Mouse (Mus musculus) midbrain, postnatal 0 days (tissue): ENCODE results near the gene Eno1. TPM values are rescaled to one million over a fixed set of nuclear protein-coding genes. Genes with fewer than 3 reads are reported as not detected.

ENCODE experiments used
- ATAC-seq: fragments of 200-750 bp; cut with Nextera tagmentation; 2 replicates; pipeline ENCODE4 v1.8.0; 2017; ENCODE audit warnings: moderate number of reproducible peaks, mild to moderate bottlenecking, moderate TSS enrichment, moderate library complexity; ENCODE audit not compliant: low FRiP score
- DNase-seq: peaks from one replicate; pipeline ENCODE4 v3.0.0-alpha.2; 2015; ENCODE audit warnings: low spot score
- H3K27ac ChIP-seq: fragments of 300-500 bp; sonication (generic); 2 replicates; pipeline ENCODE4 v1.5.1; 2014; ENCODE audit warnings: low read depth, mild to moderate bottlenecking, low read length, mixed read lengths
- H3K27me3 ChIP-seq: fragments of 300-500 bp; sonication (generic); 2 replicates; pipeline ENCODE4 v1.6.1; 2014; ENCODE audit warnings: low read length, control low read depth, mixed read lengths; ENCODE audit not compliant: insufficient read depth
- H3K36me3 ChIP-seq: fragments of 300-500 bp; sonication (generic); 2 replicates; pipeline ENCODE4 v1.6.1; 2014; ENCODE audit warnings: low read length, control low read depth, mixed read lengths; ENCODE audit not compliant: insufficient read depth
- H3K4me1 ChIP-seq: fragments of 300-500 bp; sonication (generic); 2 replicates; pipeline ENCODE4 v1.6.1; 2014; ENCODE audit warnings: mild to moderate bottlenecking, control low read depth, antibody characterized with exemption, low read length, mixed read lengths; ENCODE audit not compliant: insufficient read depth
- H3K4me2 ChIP-seq: fragments of 300-500 bp; sonication (generic); 2 replicates; pipeline ENCODE4 v1.6.1; 2014; ENCODE audit warnings: low read depth, mild to moderate bottlenecking, low read length, mixed read lengths; ENCODE audit not compliant: poor library complexity, severe bottlenecking
- H3K4me3 ChIP-seq: fragments of 300-500 bp; sonication (generic); 2 replicates; pipeline ENCODE4 v1.5.1; 2014; ENCODE audit warnings: low read depth, mild to moderate bottlenecking, low read length, moderate library complexity
- H3K9ac ChIP-seq: fragments of 300-500 bp; sonication (generic); replicated peaks from 2 replicates; pipeline ENCODE4 v1.6.1; 2014; ENCODE audit warnings: mild to moderate bottlenecking, low read length, moderate library complexity, mixed read lengths; ENCODE audit not compliant: poor library complexity, severe bottlenecking
- H3K9me3 ChIP-seq: fragments of 300-500 bp; sonication (generic); 2 replicates; pipeline ENCODE4 v1.6.1; 2016; ENCODE audit warnings: low read length, control low read depth
- CTCF ChIP-seq: IDR thresholded peaks from 2 replicates; pipeline ENCODE4 v1.5.1; 2016; ENCODE audit warnings: antibody characterized with exemption, mild to moderate bottlenecking
- WGBS: fragments of 180-500 bp; shearing (Covaris S2); extraction: QIAGEN DNeasy Blood & Tissue Kit; methylation state at CpG from one replicate; pipeline ENCODE4 v1.1.7; 2014; 5-methylcytosine and 5-hydroxymethylcytosine counted together
- polyA plus RNA-seq: library from polyadenylated mRNA; unstranded; fragments of >200 nt; fragmentation: Nextera tagmentation; extraction: Ambion mirVana; gene quantifications from 2 replicates; pipeline ENCODE4 v1.2.1, GENCODE M21; 2015
- total RNA-seq: library from RNA; depleted of rRNA; stranded (reverse); fragments of >200 nt; gene quantifications from 2 replicates; pipeline ENCODE4 v1.2.3, GENCODE M21; 2014

The Eno1 gene
- total and polyA plus RNA-seq, 2 experiments from 2014 or later, result 440 to 1,069 TPM

- DNase-seq (no peak), ATAC-seq (no peak)
- WGBS, result 36% methylated on average over 10 of the region's 15 CpGs
- Histone ChIP-seq H3K9ac (no peak overlapping the region), H3K4me3 (no peak overlapping the region), H3K36me3 (no peaks in the 10 kb centered on the region), H3K4me1 (peaks cover 4% of the 10 kb centered on the region; the same call in 1 of the 2 replicates), H3K27me3 (no peaks in the 10 kb centered on the region), H3K27ac (no peak overlapping the region), H3K4me2 (no peak overlapping the region), H3K9me3 (no peaks in the 10 kb centered on the region)
- no peak for TF ChIP-seq CTCF
Measured at GRCm38 (mm10) chr4:150229747-150230390, 6.7 kb upstream of the Eno1 start.

DNA sequence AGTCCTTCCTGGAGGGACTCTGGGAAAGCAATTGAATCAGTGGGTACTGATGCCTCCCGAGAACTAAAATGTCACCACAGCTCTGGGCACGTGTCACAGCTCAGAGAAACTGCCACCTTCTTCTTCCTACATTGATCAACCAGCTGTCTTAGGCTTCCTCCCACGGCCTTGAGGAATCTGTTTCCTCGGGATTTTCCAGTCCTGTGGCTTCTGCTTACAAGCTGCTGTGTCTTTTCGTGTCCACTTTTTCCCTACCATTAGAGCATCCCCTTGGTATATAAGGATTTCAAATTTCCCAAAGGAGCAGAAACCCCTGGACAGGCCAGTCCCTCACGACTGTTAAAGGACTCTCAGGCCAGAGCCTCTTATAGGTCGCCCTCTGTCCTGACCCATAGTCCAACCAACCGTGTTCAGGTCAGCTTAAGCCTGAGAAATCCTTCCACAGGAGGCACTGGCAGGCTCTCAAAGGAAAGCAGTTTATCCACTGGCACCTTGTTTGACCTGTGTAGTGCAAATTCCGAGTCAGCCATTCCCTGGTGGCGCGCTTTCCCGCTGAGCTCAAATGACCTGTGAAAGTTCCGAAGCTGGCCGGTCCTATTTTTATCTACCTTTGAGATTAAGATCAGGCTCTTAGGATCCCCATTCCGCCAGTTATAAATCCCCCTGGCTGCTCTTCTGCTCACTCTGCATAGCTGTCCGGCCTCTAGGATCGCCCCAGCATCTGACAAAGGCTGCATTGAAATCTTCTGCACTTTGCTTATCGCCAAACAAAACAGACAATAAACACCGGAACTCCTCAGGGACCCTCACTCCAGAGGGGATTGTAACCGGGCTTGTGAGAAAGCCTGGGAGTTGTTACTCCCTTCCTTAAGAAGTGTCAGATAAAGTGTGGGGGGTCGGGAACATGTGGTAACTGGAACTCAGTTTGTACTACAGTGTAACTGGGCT is 5.8 kb upstream of the Eno1 start:
- TF ChIP-seq CTCF, result no peak
- no peaks in the 10 kb centered on the region for H3K9me3 ChIP-seq
- no peak for DNase-seq

GRCm38 (mm10) chr4:150231871-150232270 is 4.7 kb upstream of the Eno1 start:
- no peak overlapping the region for H3K4me3 ChIP-seq
- H3K4me1 ChIP-seq, result peaks cover 4% of the 10 kb centered on the region; the same call in 1 of the 2 replicates
- WGBS, result 72% methylated on average over 8 of the region's 8 CpGs
- DNase-seq (no peak), ATAC-seq (no peak)
- no peaks in the 10 kb centered on the region for H3K27me3 ChIP-seq
- no peak for TF ChIP-seq CTCF
- H3K27ac ChIP-seq, result no peak overlapping the region
- no peak overlapping the region for H3K9ac ChIP-seq
- no peaks in the 10 kb centered on the region for H3K9me3 ChIP-seq
- H3K36me3 ChIP-seq, result no peaks in the 10 kb centered on the region
- H3K4me2 ChIP-seq, result no peak overlapping the region

More for the DNA sequence above, 5.8 kb upstream of the Eno1 start:
- H3K4me2 ChIP-seq, result no peak overlapping the region
- no peaks in the 10 kb centered on the region for H3K27me3 ChIP-seq
- no peaks in the 10 kb centered on the region for H3K36me3 ChIP-seq
- H3K4me3 ChIP-seq, result no peak overlapping the region
- peaks cover 4% of the 10 kb centered on the region; the same call in 1 of the 2 replicates for H3K4me1 ChIP-seq
- 12% methylated on average over 21 of the region's 21 CpGs for WGBS
- no peak overlapping the region for H3K27ac ChIP-seq
- ATAC-seq, result no peak
- H3K9ac ChIP-seq, result no peak overlapping the region

GRCm38 (mm10) chr4:150234599-150235327 is 1.8 kb upstream of the Eno1 start:
- ATAC-seq (no peak), DNase-seq (peak; percentile 47)
- Histone ChIP-seq H3K4me1 (peaks cover 9% of the 10 kb centered on the region), H3K4me3 (no peak overlapping the region), H3K9me3 (no peaks in the 10 kb centered on the region), H3K27ac (peak overlapping the region; percentile 47), H3K36me3 (no peaks in the 10 kb centered on the region), H3K4me2 (no peak overlapping the region), H3K9ac (no peak overlapping the region), H3K27me3 (no peaks in the 10 kb centered on the region)
- no peak for TF ChIP-seq CTCF
- WGBS, result 28% methylated on average over 8 of the region's 8 CpGs

- no peak for ATAC-seq
- WGBS, result 66% methylated on average over 4 of the region's 4 CpGs
- no peak for TF ChIP-seq CTCF
- Histone ChIP-seq H3K4me2 (no peak overlapping the region), H3K9ac (no peak overlapping the region), H3K9me3 (no peaks in the 10 kb centered on the region), H3K36me3 (no peaks in the 10 kb centered on the region), H3K4me1 (peaks cover 11% of the 10 kb centered on the region), H3K27me3 (no peaks in the 10 kb centered on the region), H3K27ac (no peak overlapping the region), H3K4me3 (no peak overlapping the region)
- no peak for DNase-seq
Measured at GRCm38 (mm10) chr4:150235585-150235984, 936 bp upstream of the Eno1 start.
